Mouse (Mus musculus) urinary bladder, postnatal 25 days (tissue): ENCODE measurements around the gene Hnrnpab.
A peak's percentile ranks its signal among the peaks of the same experiment; 100 is the strongest.

Experiments
- DNase-seq: peaks from one replicate; pipeline ENCODE4 v3.0.0; 2022; ENCODE audit warnings: low spot score

Gene Hnrnpab

DNA sequence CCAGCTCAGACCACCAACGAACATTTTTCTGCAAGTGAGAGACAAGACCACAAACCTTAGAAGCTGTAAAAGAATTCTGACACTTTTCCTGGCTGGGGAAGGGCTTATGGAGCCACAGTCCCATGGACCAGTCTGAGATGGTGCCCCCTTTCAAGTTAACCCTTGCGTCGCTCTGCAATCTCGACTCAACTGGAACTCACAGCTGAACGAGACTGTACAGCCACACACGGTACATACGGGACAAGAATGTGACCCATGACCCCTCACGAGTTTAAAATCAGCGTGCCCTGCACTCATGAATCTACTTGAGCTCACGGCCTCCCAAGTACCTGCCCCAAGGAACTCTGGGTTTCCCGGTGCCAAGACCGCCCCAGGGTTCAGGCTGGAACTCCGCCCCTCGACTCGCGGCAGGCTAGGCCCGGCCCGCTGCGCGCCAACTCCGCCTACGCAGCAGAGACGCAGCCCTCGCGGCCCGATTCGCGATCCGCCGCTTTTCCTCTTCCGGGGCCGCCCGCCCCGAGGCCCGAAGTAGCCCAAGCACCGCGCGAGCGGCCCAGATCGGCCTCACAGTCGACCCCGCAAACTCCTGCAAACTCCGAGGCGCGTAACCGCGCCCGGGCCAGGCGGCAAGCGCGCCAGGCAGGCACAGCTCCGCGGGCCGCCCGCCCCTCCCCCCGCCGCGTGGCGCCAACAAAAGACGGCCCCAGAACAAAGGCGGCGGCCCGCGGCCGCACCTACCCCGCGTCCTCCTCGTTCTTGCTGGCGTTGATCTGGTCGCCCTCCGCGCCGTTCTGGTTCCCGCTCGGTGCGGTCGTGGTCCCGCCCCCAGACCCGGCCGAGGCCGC lies 823 bp downstream of the Hnrnpab start:
- DNase-seq: peak; percentile 85

DNA sequence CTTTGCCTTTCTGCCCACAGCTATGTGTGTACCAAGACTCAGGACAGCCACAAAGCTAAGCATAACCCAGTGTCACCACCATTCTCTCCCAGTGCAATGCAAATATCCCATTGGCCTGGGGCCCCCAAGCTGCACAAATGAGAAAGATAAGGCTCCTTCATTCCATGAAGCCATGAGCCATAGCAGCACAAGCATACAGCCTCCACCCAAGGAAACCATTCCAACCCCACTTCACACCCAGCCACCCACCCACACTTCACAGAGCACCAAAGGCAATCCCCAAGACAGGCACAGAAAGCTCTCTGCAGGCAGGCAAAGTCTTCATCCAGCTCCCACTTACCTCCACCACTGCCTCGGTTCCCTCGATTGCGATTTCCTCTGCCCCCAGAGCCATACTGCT lies 4.4 kb downstream of the Hnrnpab start:
- DNase-seq: no peak

GRCm38 (mm10) chr11:51597553-51597952 lies 9.1 kb downstream of the Hnrnpab start:
- no peak for DNase-seq

- DNase-seq: no peak
Observed at GRCm38 (mm10) chr11:51595459-51596083, 11.1 kb downstream of the Hnrnpab start.

DNA sequence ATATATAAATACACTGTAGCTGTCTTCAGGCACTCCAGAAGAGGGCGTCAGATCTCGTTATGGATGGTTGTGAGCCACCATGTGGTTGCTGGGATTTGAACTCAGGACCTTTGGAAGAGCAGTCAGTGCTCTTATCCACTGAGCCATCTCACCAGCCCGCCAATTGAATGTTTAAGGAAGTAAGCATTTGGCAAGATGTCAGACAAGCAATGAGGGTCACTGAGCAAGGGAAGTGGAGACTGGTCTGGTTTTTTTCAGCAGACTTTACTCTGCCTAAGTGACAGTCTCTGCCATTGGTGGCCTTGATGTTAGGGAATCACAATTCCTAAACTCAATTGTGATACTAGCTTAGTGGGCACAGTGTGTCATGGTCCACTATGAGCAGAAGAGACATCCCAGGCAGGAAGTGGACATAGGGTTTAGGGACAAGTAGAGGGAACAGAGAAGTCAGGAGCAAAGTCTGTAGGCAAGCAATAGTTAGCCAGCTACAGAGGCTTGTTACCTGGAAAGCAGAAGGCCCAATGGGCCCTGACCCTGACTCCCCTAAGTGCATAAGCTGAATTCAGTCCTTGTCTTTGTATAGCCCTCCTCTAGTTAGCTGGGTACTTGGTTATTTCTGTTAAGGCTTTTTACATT lies 11.8 kb downstream of the Hnrnpab start:
- DNase-seq: no peak

GRCm38 (mm10) chr11:51593849-51594248 lies 12.8 kb downstream of the Hnrnpab start:
- DNase-seq: no peak

- DNase-seq: no peak
Observed at GRCm38 (mm10) chr11:51593368-51593767, 13.3 kb downstream of the Hnrnpab start.

DNA sequence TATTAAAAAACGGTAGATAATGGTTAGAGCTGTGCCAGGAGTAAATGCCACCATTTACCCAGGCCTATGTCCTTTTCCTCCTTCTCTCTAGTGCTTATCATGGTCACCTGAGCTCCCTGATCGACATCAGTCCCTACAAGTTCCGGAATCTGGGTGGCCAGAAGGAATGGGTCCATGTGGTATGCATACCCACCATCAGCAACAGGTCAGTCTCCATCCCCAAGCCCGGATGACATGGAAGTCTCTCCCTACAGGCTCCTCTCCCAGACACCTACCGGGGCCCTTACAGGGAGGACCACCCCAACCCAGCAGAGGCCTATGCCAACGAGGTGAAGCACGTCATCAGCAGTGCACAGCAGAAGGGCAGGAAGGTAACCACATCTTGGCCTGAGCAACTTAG lies 14.7 kb downstream of the Hnrnpab start:
- no peak for DNase-seq

DNA sequence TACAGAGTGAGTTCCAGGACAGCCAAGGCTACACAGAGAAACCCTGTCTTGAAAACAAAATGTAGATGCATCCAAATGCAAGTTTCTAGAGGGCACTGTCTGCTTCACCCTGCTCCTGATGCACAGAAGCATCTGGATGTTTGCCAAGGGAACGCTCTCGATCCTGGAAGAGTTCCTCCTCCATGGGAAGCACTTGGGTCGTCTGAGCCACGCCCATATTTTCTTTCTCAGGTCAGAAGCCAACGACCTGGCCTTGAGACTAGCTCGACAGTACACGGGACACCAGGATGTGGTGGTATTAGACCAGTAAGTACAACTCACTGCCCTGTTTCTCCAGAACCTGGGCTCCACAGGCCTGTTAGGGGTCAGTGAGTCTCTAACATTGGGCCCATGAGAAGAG lies 15.5 kb downstream of the Hnrnpab start:
- DNase-seq: no peak

DNA sequence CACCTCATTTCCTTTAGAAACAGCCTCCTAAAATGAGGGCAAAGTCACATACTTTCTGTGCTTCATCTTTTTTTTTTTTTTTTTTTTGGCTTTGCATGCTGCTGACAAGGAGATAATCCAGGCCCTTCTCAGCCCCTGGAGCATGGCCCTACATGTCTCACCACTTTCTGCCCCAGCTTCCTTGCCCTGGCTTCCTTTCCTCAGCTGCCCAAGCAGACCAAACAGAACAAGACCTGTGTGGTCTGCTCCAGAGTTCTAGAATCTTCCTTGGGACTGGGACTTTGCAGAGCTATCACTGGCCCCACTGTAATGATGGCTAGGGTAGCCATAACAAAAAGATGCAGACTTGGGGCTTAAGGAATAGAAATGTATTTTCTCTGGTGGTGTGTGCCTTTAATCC lies 16.6 kb downstream of the Hnrnpab start:
- DNase-seq: no peak

DNA sequence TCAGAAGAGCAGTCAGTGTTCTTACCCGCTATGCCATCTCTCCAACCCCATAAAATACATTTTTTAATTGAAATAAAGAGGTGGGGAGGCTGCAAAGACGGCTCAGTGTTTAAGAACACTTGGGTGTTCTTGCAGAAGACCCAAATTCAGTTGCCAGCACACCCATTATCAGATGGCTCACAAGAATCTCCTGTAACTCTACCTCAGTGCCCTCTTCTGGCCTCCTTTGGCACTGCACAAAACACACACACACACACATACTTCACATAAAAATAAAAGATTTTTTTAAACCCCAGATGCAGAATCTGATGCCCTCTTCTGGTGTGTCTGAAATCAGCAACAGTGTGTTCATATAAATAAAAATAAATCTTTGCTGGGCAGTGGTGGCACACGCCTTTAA lies 17.8 kb downstream of the Hnrnpab start:
- no peak for DNase-seq

GRCm38 (mm10) chr11:51587059-51587458 lies 19.6 kb downstream of the Hnrnpab start:
- DNase-seq: no peak

DNA sequence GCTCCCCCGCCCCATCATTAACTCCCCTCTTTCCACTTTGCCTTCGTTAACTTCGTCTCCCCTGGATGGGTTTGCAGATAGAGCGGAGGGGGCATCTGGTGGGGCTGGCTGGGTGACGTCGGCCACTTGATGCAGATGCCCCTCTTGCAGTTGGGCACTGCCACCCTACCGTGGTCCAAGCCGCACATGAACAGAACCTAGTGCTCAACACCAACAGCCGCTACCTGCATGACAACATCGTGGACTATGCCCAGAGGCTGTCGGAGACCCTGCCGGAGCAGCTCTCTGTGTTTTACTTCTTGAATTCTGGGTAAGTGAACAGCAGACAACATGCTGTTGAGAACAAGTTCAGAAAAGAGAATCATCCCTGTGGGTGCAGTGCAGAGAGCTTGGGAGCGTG lies 20.2 kb downstream of the Hnrnpab start:
- DNase-seq: no peak

DNA sequence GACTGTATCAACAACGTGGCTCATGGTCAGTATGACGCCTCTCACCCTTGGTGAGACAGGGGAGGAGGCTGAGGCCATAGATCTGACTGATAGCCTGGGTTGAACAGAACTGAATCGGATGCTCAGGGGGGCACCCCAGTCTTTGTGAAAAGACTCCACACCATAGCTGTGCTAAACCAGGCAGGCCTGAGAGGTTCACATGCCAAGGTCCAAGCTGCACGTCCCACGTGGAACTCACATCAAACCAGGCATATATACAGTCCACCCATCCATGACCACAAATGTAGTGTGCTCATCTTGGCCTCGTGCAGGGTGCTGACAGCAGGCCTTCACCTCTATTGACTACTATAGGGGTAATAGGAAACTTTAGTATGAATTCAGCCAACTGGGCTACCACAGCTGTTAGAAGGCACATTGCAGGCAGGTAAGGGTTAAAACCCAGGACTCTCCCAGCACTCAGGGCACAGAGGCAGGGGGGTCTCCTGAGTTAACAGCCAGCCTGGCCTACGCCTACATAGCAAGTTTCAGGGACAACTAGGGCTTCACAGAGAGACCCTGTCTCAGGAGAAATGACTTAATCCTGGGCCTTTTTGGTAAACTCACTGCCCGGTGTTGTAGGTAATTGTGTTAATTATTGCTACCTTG lies 20.9 kb downstream of the Hnrnpab start:
- DNase-seq: no peak

GRCm38 (mm10) chr11:51584431-51585248 lies 22.0 kb downstream of the Hnrnpab start, which contains the start of gene Phykpl:
TSS of gene Phykpl (plus strand) at chr11:51584757.
- peak; percentile 97 for DNase-seq

- DNase-seq: peak; percentile 32
Observed at GRCm38 (mm10) chr11:51584057-51584430, 22.6 kb downstream of the Hnrnpab start.

DNA sequence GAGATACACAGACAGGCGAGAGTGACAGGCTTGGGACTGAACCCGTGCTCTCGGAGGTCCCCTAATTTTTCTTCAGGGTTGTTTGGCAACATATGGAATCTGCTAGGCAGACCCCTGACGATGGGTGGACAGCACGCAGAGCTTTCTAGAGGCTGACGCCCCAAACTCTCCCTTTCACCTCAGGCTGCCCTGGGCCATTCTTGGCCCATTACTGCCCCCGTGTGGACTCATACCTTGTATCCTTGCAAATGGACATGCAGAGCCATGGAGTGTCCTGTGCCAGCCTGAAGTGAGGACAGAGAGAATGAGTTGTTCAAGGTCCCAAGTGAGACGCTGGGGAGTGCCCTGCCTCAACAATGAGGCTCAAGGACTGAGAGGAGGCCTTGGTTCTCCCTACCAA lies 23.9 kb downstream of the Hnrnpab start:
- peak; percentile 62 for DNase-seq

DNA sequence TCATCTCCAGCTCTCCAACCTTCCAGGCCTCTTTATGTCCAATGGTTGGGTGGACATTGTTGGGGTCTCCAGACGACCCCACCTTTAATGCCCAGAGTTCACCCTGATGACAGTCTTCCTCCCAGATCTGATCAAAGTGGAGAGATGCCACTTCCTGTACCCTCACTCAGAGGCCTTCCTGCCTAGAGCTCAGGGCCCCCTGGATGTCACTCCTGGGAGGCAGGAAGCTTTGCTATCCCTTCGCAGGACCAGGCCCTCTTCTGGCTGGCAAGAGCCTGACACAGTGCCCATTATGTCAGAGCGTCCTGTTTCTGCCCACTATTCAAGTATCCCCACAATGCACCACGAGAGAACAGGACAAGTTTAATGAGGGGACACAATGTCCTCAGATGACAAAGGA lies 27.6 kb downstream of the Hnrnpab start:
- DNase-seq: no peak

- no peak for DNase-seq
Observed at GRCm38 (mm10) chr11:51577587-51577986, 29.1 kb downstream of the Hnrnpab start.

- DNase-seq: no peak
Observed at GRCm38 (mm10) chr11:51576454-51576853, 30.2 kb downstream of the Hnrnpab start.

DNA sequence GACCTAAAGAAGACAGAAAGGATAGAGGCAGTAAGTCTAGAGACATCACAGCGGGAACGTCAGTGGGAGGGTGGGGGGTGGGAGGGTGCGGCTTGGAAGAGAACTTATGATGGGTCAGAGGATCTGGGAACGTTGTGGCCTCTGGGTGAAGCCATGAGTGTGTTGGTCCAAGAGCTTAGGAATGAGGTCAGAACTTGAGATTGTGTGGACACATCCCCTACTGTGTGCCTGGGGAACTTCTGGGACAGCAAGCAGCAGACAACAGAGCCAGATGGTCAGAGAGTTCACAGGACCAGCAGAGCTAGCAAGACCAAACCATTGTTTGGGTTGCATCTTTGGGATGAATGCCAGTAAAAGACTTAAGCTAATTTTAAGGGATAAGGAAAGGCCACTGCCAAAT lies 37.8 kb downstream of the Hnrnpab start:
- no peak for DNase-seq

DNA sequence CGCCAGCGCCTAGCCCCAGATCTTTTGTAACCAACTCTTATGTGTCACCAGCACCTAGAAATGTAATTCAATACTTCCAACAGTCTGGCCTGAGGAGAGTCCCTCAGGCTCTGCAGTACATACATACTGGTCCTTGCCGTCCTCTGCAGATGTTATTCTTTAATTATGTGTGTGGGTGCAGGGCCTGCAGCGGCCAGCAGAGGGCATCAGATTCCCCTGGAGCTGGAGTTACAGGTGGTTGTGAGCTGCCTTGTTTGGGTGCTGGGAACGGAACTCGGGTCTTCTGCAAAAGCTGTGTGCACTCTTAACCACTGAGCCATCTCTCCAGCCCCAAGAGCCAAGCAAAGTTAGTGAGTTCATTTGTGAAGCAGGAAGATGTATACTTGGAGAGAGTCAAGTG lies 40.7 kb downstream of the Hnrnpab start:
- no peak for DNase-seq
